Mouse (Mus musculus): Measurements from ENCODE around the gene Fgfr2.

DNA sequence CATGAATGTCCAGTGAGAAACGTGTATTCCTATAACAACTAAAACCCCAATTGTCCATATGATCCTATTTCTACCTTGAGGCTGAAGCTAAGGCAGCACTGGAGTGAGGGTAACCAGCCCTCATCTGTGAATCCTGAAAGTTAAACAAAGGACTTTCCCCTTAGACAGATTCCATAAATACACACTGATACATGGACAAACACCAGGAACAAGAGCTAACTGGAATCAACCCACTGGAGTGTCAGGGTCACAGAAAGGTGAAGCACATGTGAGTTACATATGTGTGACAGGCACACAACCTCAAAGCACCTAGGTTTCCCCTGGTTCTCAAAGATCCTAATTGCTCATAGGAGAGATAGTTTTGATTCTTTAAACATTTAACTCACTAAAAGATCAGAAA, 2703.2 kb downstream of the Fgfr2 start:
- no peak for TF ChIP-seq CTCF (IDR thresholded peaks at IDR 0.05; ENCODE audit: insufficient read depth, low read length)
- TF ChIP-seq POLR2A (IDR thresholded peaks at IDR 0.05; ENCODE audit: borderline replicate concordance, extremely low read depth, low read depth, low read length): no peak
